Mouse (Mus musculus) regulatory T cell (primary cell): ENCODE results near the gene Trpd52l3.

ENCODE experiments used
- in situ Hi-C: fragments of 300-600 bp; cut with MboI, MseI; formaldehyde crosslinking; loops from one replicate; pipeline ENCODE4 v1.15.1; 2025; ENCODE audit warnings: high pct_unique_total_duplicates

The Trpd52l3 gene

GRCm38 (mm10) chr19:30029002-30029710, 25.6 kb downstream of the Trpd52l3 start:
- in situ Hi-C loops, result no loop called here

- in situ Hi-C loops, result no loop called here
Measured at GRCm38 (mm10) chr19:30029894-30030635, 26.5 kb downstream of the Trpd52l3 start, which contains the start of gene Uhrf2. Uhrf2 (plus strand) TSS chr19:30030513.

GRCm38 (mm10) chr19:30030636-30031467, 27.3 kb downstream of the Trpd52l3 start:
- in situ Hi-C loops, result no loop called here

- in situ Hi-C loops, result no loop called here
Measured at GRCm38 (mm10) chr19:30031468-30031931, 27.9 kb downstream of the Trpd52l3 start.

- in situ Hi-C loops, result no loop called here
Measured at GRCm38 (mm10) chr19:30032206-30032605, 28.6 kb downstream of the Trpd52l3 start.

- in situ Hi-C loops, result no loop called here
Measured at GRCm38 (mm10) chr19:30035361-30035760, 31.8 kb downstream of the Trpd52l3 start.

- in situ Hi-C loops, result no loop called here
Measured at GRCm38 (mm10) chr19:30043691-30044090, 40.1 kb downstream of the Trpd52l3 start.

- in situ Hi-C loops, result no loop called here
Measured at GRCm38 (mm10) chr19:30044630-30045029, 41.0 kb downstream of the Trpd52l3 start.

- in situ Hi-C loops, result no loop called here
Measured at GRCm38 (mm10) chr19:30045857-30046256, 42.3 kb downstream of the Trpd52l3 start.

- in situ Hi-C loops, result no loop called here
Measured at GRCm38 (mm10) chr19:30050584-30050983, 47.0 kb downstream of the Trpd52l3 start.

GRCm38 (mm10) chr19:30051479-30051878, 47.9 kb downstream of the Trpd52l3 start:
- in situ Hi-C loops, result no loop called here

- in situ Hi-C loops, result no loop called here
Measured at GRCm38 (mm10) chr19:30054218-30054617, 50.6 kb downstream of the Trpd52l3 start.
